Mouse (Mus musculus): ENCODE measurements around the gene Syn2.

Gene Syn2

DNA sequence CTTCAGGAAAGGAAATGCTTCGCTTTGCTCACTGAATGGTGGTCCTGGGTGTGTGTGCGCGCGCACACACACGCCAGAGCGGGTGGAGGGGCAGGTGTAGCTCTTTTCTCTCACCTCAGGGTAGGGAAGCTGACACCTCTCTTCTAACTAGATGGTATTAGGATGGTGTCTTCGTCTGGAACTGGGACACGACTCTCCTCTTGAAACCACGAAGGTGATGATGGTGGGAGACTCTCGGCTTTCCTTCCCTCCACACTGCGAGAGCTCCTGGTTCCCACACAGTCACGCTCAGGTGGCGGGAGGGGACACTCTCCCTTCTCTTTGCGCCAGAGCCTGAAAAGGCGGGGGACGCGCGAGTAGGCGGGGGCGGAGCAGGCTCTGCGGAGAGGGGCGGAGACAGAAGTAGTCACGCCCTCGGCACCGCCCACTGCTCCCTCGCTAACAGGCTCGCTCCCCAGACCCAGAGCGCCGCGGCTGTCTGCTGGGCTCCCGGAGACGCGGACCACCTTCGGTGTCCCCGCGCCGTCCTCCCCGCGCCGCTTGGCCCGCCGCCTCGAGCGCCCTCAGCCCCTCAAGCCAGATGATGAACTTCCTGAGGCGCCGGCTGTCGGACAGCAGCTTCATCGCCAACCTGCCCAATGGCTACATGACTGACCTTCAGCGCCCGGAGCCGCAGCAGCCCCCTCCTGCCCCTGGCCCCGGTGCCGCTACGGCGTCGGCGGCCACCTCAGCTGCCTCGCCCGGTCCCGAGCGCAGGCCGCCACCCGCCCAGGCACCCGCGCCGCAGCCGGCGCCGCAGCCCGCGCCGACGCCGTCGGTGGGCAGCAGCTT is at the start of gene Syn2:
Gene Syn2 (plus strand): TSS at position 402 of the 831 bp plus-strand sequence.
- peak; percentile 2 to 20 for DNase-seq (ENCODE audit: low spot score in 2 of 2)

- no peak for DNase-seq (ENCODE audit: low spot score in 2 of 2)
These were observed 49.3 kb upstream of the Syn2 start for GRCm38 (mm10) chr6:115085274-115085841.

DNA sequence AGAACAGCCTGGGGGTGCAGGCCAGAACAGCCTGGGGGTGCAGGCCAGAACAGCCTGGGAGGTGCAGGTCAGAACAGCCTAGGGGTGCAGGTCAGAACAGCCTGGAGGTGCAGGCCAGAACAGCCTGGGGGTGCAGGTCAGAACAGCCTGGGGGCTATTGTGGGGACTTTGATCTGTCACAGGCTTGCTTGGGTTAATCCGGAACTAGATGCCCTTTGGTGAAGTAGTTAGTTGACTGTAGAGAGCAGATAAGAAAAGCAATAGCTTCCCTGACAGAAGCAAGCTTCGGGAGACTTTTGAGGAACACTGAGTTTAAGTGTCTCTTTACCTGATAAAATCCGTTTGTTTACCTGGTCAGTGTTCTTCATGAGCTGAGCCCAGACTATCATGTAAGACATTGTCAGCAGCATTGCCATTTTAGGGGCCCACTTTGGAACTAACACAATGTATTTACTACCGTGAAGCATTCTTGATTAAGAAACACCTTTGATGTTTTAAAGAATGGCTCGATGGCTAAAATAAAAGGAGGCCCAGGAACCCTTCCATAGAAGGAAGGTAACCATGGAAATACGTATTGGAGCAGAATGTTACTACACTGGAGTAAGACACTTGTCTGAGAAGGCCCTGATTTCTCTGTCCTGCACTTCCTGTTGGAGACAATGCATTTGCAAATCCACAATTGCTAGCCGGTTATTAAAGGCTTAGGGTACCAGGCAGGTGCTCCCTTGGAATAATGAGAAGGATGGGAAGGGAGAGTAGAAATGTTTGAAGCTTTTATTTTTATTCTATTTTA is 46.2 kb upstream of the Syn2 start:
- no peak for DNase-seq (ENCODE audit: low spot score in 2 of 2)

DNA sequence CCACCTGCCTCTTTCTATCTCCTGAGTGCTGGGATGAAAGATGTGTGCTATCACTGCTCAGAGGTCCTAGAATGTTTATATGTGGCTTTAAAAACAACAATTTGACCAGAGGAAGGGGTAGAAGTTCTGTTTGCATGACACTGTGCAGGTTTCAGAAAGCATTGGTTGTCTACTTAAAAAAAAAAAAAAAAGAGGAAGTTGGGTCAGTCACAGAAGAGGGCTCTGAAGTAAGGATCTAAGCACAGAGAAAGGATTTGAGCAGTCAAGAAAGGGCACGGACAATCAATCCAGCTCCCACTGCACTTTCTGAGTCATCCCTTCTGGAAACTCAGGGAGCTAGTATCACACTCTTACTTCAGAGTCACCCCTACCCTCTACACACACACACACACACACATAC is 43.0 kb upstream of the Syn2 start:
- no peak for DNase-seq (ENCODE audit: low spot score in 2 of 2)

GRCm38 (mm10) chr6:115102542-115102941 is 32.2 kb upstream of the Syn2 start:
- no peak for DNase-seq (ENCODE audit: low spot score in 2 of 2)

- DNase-seq (ENCODE audit: low spot score in 2 of 2) = no peak
These were observed 23.3 kb upstream of the Syn2 start for GRCm38 (mm10) chr6:115111426-115111825.

DNA sequence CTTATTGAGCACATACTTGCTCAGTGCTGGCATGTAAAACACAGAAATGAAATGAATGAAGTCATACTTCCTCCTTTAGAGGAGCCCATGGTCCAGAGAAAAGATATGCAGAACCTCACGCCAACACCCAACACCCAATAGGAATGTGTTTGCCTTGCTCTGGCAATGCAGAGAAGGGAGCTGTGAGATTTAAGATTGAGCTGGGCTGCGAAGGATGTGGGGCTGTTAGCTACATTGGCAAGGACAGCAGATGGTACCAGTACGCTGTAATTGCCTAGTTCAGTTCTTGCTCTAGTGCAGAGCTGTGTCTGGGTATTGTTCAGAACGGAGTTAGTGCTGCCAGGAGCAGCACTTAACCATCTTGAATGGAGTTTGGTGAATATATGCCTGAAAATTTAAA is 12.5 kb upstream of the Syn2 start:
- DNase-seq (ENCODE audit: low spot score in 2 of 2) = no peak

- no peak for DNase-seq (ENCODE audit: low spot score in 2 of 2)
These were observed 11.2 kb upstream of the Syn2 start for GRCm38 (mm10) chr6:115123262-115124201.

DNA sequence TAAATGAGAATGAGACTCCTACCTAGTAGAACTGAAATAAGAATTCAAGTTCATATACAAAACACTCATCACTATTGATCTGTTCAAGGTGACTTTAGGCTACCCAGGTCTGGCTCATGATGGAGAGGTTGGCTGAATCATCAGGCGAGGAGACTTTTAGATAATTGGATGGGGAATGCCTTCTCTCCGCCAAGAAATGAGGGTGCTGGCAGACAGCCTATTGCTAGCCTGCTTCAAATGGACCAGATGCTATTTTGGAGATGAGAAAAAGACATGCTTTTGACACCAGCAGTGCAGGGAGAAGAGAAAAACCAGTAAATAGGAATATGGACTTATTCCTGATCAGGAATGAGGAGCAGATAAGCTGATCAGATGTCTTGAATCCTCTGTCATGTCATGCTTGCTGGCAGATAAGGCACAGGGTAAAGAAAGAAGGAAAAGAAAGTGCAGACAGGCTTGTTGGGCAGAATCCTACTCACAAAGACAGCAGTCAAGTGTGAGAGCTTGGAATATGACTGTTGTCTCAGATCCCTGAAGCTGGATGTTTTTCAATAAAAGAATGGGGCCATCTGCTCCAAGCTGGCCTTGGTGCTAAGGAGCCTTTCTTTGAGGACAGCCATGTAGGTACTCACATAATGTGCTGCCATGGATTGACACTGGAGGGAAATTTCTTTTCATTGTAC is 9.9 kb upstream of the Syn2 start:
- DNase-seq (ENCODE audit: low spot score in 2 of 2) = no peak

DNA sequence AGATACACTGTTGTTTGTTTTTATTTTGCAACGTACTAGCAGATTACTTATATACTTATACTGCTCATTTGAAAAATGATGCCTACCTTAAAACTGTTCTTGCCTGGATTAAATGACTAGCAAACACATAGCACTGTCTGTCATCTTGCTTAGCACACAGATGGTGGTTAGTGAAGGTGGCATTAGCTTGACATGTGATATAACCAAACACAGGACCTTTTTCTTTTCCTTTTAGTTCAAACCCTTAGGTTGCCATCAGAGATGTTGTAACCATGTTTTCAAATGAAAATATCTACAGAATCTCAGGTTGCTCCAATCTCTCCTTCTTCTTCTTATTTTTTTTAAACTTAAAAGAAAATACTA is 9.4 kb upstream of the Syn2 start:
- no peak for DNase-seq (ENCODE audit: low spot score in 2 of 2)

DNA sequence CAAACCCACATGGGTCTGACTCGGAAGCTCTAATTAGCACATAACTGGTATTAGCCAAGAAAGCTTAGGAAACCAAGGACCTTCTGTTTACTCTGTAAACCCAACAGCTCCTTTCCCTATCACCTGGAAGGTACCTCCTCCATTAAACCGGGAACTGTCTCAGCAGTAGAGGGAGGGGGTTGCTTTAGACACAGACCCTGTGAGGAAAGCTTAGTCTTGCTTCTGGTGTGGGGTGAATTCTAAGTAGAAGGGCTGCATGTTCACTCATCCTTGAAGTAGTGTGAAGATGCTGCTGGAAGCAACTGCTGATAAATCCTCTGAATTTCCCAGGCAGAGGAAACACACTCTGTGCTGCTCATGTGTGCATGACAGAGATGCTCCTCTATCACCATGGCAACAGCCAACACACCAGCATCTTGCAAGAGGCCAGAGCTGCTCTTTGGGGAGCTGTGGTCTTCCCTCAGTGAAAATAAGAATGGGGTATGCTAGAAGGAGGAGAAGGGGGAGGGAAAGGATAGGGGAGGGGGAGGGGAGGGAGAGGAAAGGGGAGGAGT is 8.4 kb upstream of the Syn2 start:
- DNase-seq (ENCODE audit: low spot score in 2 of 2) = no peak

- DNase-seq (ENCODE audit: low spot score in 2 of 2) = no peak
These were observed 7.9 kb upstream of the Syn2 start for GRCm38 (mm10) chr6:115126851-115127250.

- no peak for DNase-seq (ENCODE audit: low spot score in 2 of 2)
These were observed 7.4 kb upstream of the Syn2 start for GRCm38 (mm10) chr6:115127255-115127824.

DNA sequence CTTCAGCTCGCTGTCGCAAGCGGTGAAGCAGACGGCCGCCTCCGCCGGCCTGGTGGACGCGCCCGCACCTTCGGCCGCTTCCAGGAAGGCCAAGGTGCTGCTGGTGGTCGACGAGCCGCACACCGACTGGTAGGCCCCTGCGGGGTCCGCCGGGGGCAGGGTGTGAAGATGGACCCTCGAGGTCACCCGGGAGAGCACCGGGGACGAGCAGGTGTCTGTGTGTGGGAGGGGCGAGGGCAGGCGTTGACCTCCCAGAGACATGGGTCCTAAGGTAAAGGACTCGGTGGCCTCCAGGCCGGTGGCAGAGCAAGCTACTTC is 589 bp downstream of the Syn2 start:
- DNase-seq (ENCODE audit: low spot score in 2 of 2) = no peak

DNA sequence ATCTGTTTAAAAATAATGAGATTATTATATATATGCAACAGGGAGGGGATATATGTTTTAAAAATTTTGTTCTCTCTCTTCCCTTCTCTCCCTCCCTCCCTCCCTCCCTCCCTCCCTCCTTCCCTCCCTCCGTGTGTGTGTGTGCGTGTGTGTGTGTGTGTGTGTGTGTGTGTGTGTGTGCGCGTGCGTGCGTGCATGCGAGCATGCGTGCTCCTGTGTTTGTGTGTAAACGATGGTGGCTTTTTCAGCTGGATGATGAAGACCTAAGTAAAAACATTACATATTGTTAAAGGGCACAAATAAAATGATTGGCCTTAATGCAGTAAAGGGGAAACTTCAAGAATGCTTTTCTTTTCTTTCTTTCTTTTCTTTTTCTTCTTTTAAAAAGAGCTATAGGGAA is 1.5 kb downstream of the Syn2 start:
- no peak for DNase-seq (ENCODE audit: low spot score in 2 of 2)

- DNase-seq (ENCODE audit: low spot score in 2 of 2) = no peak
These were observed 6.7 kb downstream of the Syn2 start for GRCm38 (mm10) chr6:115141446-115141845.

GRCm38 (mm10) chr6:115161175-115161574 is 26.5 kb downstream of the Syn2 start:
- no peak for DNase-seq (ENCODE audit: low spot score in 2 of 2)

- no peak for DNase-seq (ENCODE audit: low spot score in 2 of 2)
These were observed 31.3 kb downstream of the Syn2 start for GRCm38 (mm10) chr6:115165863-115166470.

DNA sequence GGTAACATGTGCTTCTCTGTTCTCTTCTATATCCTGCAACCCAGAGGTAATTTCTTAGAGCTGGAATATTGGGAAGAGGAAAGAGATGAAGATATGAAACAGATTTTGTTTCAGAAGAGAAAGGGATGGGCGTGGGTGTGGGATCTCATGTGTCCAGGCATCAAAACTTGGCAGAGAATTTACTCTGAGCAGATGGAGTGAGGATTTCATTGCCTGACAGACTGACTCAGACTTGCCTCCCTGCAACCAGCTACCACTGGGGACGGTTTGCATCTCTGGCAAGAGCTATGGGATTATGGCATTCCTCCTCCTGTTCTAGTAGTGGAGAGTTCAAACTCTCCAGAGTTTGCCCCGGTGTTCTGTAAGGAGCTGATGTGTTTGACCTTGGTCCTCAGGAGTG is 34.2 kb downstream of the Syn2 start:
- DNase-seq (ENCODE audit: low spot score in 2 of 2) = no peak

GRCm38 (mm10) chr6:115169518-115169917 is 34.8 kb downstream of the Syn2 start:
- DNase-seq (ENCODE audit: low spot score in 2 of 2) = no peak
